Mouse (Mus musculus): ENCODE measurements around the gene Nek5. TPM values are rescaled to one million over a fixed set of nuclear protein-coding genes. Genes with fewer than 3 reads are reported as not detected.

Nek5 gene
- total and polyA plus RNA-seq, 3 experiments = 0.04 TPM; not detected in 2

DNA sequence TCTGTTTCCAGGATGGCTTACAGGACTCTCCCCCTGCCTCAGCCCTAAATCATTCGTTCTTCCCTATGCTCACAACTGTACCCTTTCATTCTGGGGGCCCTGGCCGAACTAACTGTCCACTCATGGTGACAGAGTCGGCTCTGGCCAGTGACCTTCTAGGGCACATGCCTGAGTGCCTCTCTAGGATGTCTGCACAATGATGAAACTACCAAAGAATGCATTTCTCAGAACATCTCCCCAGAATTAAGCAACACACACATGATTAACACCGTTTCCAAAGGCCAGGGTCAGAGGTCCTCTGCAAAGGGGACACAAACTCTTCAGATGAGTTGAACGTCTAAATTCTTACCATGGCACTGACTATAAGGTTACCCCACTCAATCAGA is 9.9 kb upstream of the Nek5 start:
- TF ChIP-seq MYC (IDR thresholded peaks at IDR 0.05; ENCODE audit: low read depth, low read length) = no peak
- no peak for TF ChIP-seq MAZ (IDR thresholded peaks at IDR 0.05; ENCODE audit: low read depth, low read length)
- no peak for TF ChIP-seq CHD2 (IDR thresholded peaks at IDR 0.05; ENCODE audit: low read length)
- TF ChIP-seq POLR2A (IDR thresholded peaks at IDR 0.05; ENCODE audit: control insufficient read depth in 1 of 2, insufficient read depth in 1 of 2, low read depth in 1 of 2, low read length in 2 of 2, poor library complexity in 1 of 2) = no peak
- TF ChIP-seq EP300 (IDR thresholded peaks at IDR 0.05; ENCODE audit: low read depth in 1 of 2, low read length in 2 of 2) = no peak
- TF ChIP-seq ZMIZ1 (IDR thresholded peaks at IDR 0.05; ENCODE audit: low read depth, low read length) = no peak
- TF ChIP-seq USF1 (IDR thresholded peaks at IDR 0.05; ENCODE audit: low read depth, low read length) = no peak
- no peak for TF ChIP-seq RAD21 (IDR thresholded peaks at IDR 0.05; ENCODE audit: low read depth, low read length)
- no peak for TF ChIP-seq NELFE (IDR thresholded peaks at IDR 0.05; ENCODE audit: low read depth, low read length)
- no peak for TF ChIP-seq KAT2A (conservative IDR thresholded peaks at IDR 0.05; ENCODE audit: low read depth, low read length)
- TF ChIP-seq BHLHE40 (IDR thresholded peaks at IDR 0.05; ENCODE audit: borderline replicate concordance, low read depth, low read length) = no peak
- no peak for TF ChIP-seq POLR2AphosphoS2 (IDR thresholded peaks at IDR 0.05; ENCODE audit: low read length)
- Histone ChIP-seq H3K79me2 (ENCODE audit: control insufficient read depth, insufficient read depth, low read length, poor library complexity) (no peaks in the 10 kb centered on the region), H3K4me1 (ENCODE audit: control insufficient read depth in 1 of 2, insufficient read depth in 2 of 2, low read length in 2 of 2) (no peaks in the 10 kb centered on the region), H3K27ac (ENCODE audit: control insufficient read depth, low read depth, low read length) (no peak overlapping the region), H3K9me3 (replicated peaks; ENCODE audit: insufficient read depth, low read length) (no peaks in the 10 kb centered on the region), H3K27me3 (ENCODE audit: control insufficient read depth in 1 of 2, insufficient read depth in 2 of 2, low read length in 2 of 2) (no peaks in the 10 kb centered on the region), H3K4me3 (ENCODE audit: control insufficient read depth in 1 of 2, insufficient read depth in 1 of 2, low read depth in 2 of 2, low read length in 2 of 2) (no peak overlapping the region), H3K9ac (ENCODE audit: control insufficient read depth, low read depth, low read length, poor library complexity, severe bottlenecking) (no peak overlapping the region), H3K36me3 (ENCODE audit: control insufficient read depth in 1 of 2, insufficient read depth in 2 of 2, low read length in 2 of 2) (no peaks in the 10 kb centered on the region)
- DNase-seq (ENCODE audit: low read depth, low spot score) = no peak

DNA sequence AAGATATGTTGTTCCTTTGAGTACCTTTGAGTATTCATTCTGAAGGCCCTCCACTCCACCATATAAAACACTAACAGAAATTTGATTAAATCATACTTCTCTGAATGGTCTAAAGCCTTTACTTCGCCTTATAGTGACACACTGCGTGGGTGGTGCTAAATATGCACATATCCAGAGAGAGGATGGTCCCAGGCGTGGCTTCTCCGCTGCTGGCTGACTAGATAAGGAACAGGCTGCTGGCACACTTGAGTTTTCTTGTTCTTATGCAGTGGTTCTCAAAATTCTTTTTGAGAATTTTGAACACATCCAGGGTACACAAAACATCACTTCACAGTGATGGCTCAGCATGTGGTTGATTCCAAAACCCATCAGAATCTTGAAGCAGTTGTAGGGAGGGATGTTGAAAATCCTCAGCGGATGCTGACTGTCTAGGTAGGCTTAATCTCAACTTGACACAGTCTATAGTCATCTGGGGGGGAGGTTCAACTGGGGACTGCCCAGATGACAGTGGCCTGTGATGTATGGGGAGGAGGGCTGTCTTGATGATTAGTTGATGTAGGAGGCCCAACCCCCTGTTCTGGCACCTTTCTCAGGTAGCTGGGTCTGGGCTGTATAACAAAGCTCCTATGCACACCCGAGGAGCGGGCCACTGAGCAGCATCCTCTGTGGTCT is 9.4 kb upstream of the Nek5 start:
- no peaks in the 10 kb centered on the region for H3K36me3 ChIP-seq (ENCODE audit: control insufficient read depth in 1 of 2, insufficient read depth in 2 of 2, low read length in 2 of 2)
- H3K27ac ChIP-seq (ENCODE audit: control insufficient read depth, low read depth, low read length) = no peak overlapping the region
- H3K4me3 ChIP-seq (ENCODE audit: control insufficient read depth in 1 of 2, insufficient read depth in 1 of 2, low read depth in 2 of 2, low read length in 2 of 2) = no peak overlapping the region
- no peak for TF ChIP-seq POLR2AphosphoS5 (IDR thresholded peaks at IDR 0.05; ENCODE audit: borderline replicate concordance, low read depth, low read length)
- TF ChIP-seq GATA1 (IDR thresholded peaks at IDR 0.05; ENCODE audit: low read depth, low read length) = no peak
- no peak for TF ChIP-seq EP300 (IDR thresholded peaks at IDR 0.05; ENCODE audit: low read depth in 1 of 2, low read length in 2 of 2)
- TF ChIP-seq MEF2A (IDR thresholded peaks at IDR 0.05; ENCODE audit: extremely low read depth, insufficient replicate concordance, low read depth, low read length, poor library complexity, severe bottlenecking) = no peak
- no peak for TF ChIP-seq NRF1 (IDR thresholded peaks at IDR 0.05; ENCODE audit: insufficient read depth, low read depth, low read length, poor library complexity, severe bottlenecking)
- no peak for TF ChIP-seq NELFE (IDR thresholded peaks at IDR 0.05; ENCODE audit: low read depth, low read length)
- TF ChIP-seq TCF12 (IDR thresholded peaks at IDR 0.05; ENCODE audit: low read depth, low read length) = no peak
- TF ChIP-seq MAX (IDR thresholded peaks at IDR 0.05; ENCODE audit: low read length) = no peak
- TF ChIP-seq CTCF (IDR thresholded peaks at IDR 0.05 in 2 of 3, conservative IDR thresholded peaks at IDR 0.05 in 1 of 3; ENCODE audit: control insufficient read depth in 1 of 3, insufficient read depth in 1 of 3, low read depth in 2 of 3, low read length in 3 of 3, poor library complexity in 1 of 3, severe bottlenecking in 1 of 3) = no peak
- no peak for TF ChIP-seq CHD1 (IDR thresholded peaks at IDR 0.05; ENCODE audit: low read depth, low read length)
- no peak for TF ChIP-seq ZKSCAN1 (IDR thresholded peaks at IDR 0.05; ENCODE audit: low read depth, low read length)
- H3K79me2 ChIP-seq (ENCODE audit: control insufficient read depth, insufficient read depth, low read length, poor library complexity) = no peaks in the 10 kb centered on the region
- H3K9me3 ChIP-seq (replicated peaks; ENCODE audit: insufficient read depth, low read length) = no peaks in the 10 kb centered on the region
- peak; percentile 48 for DNase-seq (ENCODE audit: low read depth, low spot score)
- no peaks in the 10 kb centered on the region for H3K27me3 ChIP-seq (ENCODE audit: control insufficient read depth in 1 of 2, insufficient read depth in 2 of 2, low read length in 2 of 2)
- no peaks in the 10 kb centered on the region for H3K4me1 ChIP-seq (ENCODE audit: control insufficient read depth in 1 of 2, insufficient read depth in 2 of 2, low read length in 2 of 2)
- no peak overlapping the region for H3K9ac ChIP-seq (ENCODE audit: control insufficient read depth, low read depth, low read length, poor library complexity, severe bottlenecking)

Data from MEL (cell line).